20 mouse cellular contexts compared by ENCODE assay signal in the genomic region with DNA sequence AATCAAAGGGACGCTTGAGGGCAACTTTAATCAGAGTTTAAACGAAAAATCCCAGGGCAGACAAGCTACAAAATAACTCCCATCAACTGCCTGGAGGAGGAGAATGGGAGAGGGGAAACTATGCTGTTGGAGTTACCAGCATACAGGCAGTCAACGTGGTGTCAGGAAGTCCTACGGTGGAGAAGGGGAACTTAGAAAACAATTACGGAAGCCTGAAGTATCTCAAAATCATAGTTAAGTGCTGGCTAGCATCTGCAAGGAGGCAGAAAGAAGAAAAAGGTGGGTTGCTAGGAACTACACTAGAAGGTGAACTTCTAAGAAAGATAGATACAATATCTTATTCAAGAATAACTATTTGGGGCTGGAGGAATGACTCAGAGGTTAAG.
"Had no signal": no experiment of that assay in that cellular context is flagged by ENCODE, and none has a peak within 500 bp of the region (broad histone marks: within the 10 kb centered on the region; RNA-seq: fewer than 3 reads in every experiment).

No protein-coding gene starts in this region.

- H3K4me3 ChIP-seq: limb, embryonic 12.5 days; limb, embryonic 15.5 days; lung, embryonic 15.5 days; midbrain, embryonic 12.5 days; midbrain, embryonic 15.5 days; myocyte; neural tube, embryonic 13.5 days had no signal

- ATAC-seq: midbrain, embryonic 15.5 days had no signal

- H3K4me1 ChIP-seq: limb, embryonic 12.5 days; limb, embryonic 15.5 days; lung, embryonic 15.5 days; midbrain, embryonic 12.5 days; midbrain, embryonic 15.5 days; neural tube, embryonic 13.5 days had no signal

- H3K27ac ChIP-seq: limb, embryonic 12.5 days; limb, embryonic 15.5 days; liver, embryonic 14.5 days; lung, embryonic 15.5 days; midbrain, embryonic 12.5 days; midbrain, embryonic 15.5 days; neural tube, embryonic 13.5 days; stomach, postnatal 0 days had no signal

- H3K9ac ChIP-seq: limb, embryonic 12.5 days; limb, embryonic 15.5 days; liver, embryonic 14.5 days; lung, embryonic 15.5 days; midbrain, embryonic 12.5 days; midbrain, embryonic 15.5 days; neural tube, embryonic 13.5 days had no signal

- DNase-seq: kidney, adult 18-20 months; kidney, adult 9 months; kidney, postnatal 14 days; kidney, postnatal 4 days; left cerebral cortex, postnatal 4 days; lung, adult 18-20 months; lung, postnatal 10 days; lung, postnatal 36 days; retina, postnatal 1 day; thymus, adult 2 months; thymus, postnatal 25 days had no signal

- H3K27me3 ChIP-seq: limb, embryonic 12.5 days; limb, embryonic 15.5 days; lung, embryonic 15.5 days; midbrain, embryonic 12.5 days; midbrain, embryonic 15.5 days; neural tube, embryonic 13.5 days had no signal

- H3K4me2 ChIP-seq: limb, embryonic 12.5 days; limb, embryonic 15.5 days; lung, embryonic 15.5 days; midbrain, embryonic 12.5 days; midbrain, embryonic 15.5 days; neural tube, embryonic 13.5 days had no signal

- H3K9me3 ChIP-seq: limb, embryonic 12.5 days; limb, embryonic 15.5 days; lung, embryonic 15.5 days; midbrain, embryonic 12.5 days; midbrain, embryonic 15.5 days; neural tube, embryonic 13.5 days had no signal

- H3K36me3 ChIP-seq: limb, embryonic 12.5 days; limb, embryonic 15.5 days; lung, embryonic 15.5 days; midbrain, embryonic 12.5 days; midbrain, embryonic 15.5 days; neural tube, embryonic 13.5 days had no signal
